Mouse (Mus musculus) lung, adult 2 months (tissue): Measurements from ENCODE around the gene Acyp2.

Experiments used
- CTCF ChIP-seq: fragments of 200-500 bp; IDR thresholded peaks from 2 replicates; pipeline ENCODE4 v1.5.1; 2011; ENCODE audit warnings: mild to moderate bottlenecking, low read length, control low read depth; ENCODE audit not compliant: insufficient read depth
- POLR2A ChIP-seq: fragments of 200-500 bp; IDR thresholded peaks from 2 replicates; pipeline ENCODE4 v1.6.1; 2011; ENCODE audit warnings: low read depth, mild to moderate bottlenecking, control low read depth, low read length, borderline replicate concordance; ENCODE audit errors: extremely low read depth

GRCm38 (mm10) chr11:30597259-30597658 is 52.1 kb downstream of the Acyp2 start:
- no peak for TF ChIP-seq CTCF
- TF ChIP-seq POLR2A, result no peak
